Mouse (Mus musculus) right cerebral cortex, adult 18-20 months (tissue): ENCODE measurements around the gene Msh5.
"Not testable (repeated sequence)": the region's sequence is repeated elsewhere in the genome, so short reads cannot be mapped to it uniquely, and the experiment has no call there.

Experiments used
- DNase-seq: peaks from one replicate; pipeline ENCODE4 v3.0.0; 2022; ENCODE audit warnings: mixed read lengths

The Msh5 gene

DNA sequence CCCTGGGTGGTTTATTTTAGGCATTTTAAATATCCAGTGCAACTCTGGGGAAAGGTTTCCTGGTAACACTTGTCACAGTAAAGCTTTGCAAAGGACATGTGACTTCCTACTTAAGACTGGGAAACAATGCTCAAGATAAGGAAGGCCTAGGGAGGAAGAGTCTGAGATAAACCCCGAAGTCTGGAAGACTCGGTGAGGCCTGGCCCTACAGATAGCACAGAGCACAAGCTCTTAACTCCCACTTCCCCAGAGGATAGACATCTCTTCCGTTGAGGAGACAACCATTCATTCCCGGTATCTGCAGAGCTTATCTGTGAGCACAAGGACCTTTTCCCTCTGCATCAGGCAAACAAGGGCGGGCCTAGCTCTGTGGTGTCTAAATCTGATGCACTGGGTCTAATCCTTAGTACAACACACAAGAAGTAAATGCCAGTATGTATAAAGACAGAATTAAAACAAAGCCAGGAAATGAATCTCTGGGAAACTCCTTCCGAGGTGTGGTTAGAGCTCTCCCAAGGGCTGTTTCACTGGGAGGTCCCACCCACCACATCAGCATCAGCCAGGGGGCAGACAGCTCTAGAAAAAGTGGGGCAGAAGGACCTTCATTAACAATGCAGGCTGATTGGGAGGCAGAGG, 24.6 kb downstream of the Msh5 start:
- DNase-seq = no peak

DNA sequence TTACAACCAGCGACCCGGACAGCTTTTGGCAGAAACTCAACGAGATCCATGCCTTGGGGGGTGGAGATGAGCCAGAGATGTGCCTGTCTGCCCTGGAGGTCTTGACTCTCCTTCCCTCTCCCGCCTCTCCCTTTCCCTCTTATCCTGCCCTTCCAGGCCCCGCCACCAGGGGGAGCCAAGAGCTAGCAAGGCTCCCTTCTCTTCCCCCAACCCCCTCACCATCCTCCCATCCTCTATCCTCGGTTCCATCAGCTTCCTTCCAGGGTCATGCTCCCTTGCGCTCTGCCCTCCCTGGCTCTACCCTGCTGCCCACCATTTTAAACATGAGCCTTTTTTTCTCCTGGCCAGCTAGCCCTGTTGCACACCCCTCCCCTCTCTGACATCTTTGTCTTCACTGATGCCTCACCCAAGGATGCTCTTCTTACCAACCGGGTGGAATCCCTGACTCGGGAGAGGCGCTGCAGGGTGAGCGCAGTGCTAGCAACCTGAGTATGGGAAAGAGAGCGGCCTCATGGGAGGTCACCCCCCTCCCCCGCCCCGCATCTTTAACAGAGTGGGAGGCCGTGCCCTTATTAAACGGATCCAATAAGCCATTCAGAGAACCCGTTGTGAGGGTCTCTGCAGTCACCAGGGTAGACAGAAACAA, 25.3 kb downstream of the Msh5 start:
- DNase-seq = peak; percentile 83

DNA sequence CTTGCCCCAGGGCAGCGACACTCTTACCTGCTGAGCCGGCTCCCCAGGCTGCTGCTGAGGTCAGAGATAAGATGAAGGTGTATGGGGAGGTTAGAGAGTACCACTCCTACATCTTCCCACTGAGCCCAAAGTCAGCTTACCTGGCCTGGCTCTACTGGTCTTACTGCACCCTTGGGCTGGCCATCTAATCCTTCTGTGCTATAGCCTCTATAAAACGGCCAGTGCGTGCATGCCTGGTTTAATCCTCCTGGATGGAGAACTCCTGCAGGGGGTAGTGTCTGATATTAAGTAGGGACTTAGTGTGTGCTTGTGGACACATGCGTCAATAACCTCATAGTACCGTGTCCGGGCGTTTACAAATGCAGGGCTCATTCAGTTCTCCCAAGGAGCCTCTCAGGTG, 26.0 kb downstream of the Msh5 start:
- DNase-seq = no peak

GRCm38 (mm10) chr17:35019894-35020293, 26.7 kb downstream of the Msh5 start:
- DNase-seq = no peak

- DNase-seq = no peak
Observed at GRCm38 (mm10) chr17:35018171-35018570, 28.4 kb downstream of the Msh5 start.

GRCm38 (mm10) chr17:35017706-35018030, 28.9 kb downstream of the Msh5 start:
- no peak for DNase-seq

- DNase-seq = no peak
Observed at GRCm38 (mm10) chr17:35016791-35017705, 29.5 kb downstream of the Msh5 start.

GRCm38 (mm10) chr17:35016376-35016775, 30.2 kb downstream of the Msh5 start, which contains the start of gene Vwa7:
TSS of gene Vwa7 (plus strand) at chr17:35016579.
- DNase-seq = no peak

GRCm38 (mm10) chr17:35015296-35015695, 31.2 kb downstream of the Msh5 start:
- no peak for DNase-seq

DNA sequence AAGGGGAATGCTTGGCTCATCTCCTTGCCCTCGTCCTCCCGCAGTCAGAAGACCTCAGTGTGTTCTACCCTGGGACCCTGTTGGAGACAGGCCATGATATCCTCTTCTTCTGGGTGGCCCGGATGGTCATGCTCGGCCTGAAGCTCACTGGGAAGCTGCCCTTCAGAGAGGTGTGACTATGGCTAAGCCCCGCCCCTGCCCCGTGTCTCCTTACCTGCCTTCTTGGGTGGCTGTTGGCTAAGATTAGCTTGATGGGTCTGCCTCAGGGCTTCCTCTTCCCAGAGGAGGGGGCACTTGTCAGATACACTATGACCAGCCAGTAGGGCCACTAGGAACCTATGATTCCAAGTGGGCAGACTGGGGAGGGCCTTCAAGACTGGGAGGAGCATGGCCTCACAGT, 33.3 kb downstream of the Msh5 start:
- no peak for DNase-seq

GRCm38 (mm10) chr17:35012430-35012829, 34.1 kb downstream of the Msh5 start:
- no peak for DNase-seq

DNA sequence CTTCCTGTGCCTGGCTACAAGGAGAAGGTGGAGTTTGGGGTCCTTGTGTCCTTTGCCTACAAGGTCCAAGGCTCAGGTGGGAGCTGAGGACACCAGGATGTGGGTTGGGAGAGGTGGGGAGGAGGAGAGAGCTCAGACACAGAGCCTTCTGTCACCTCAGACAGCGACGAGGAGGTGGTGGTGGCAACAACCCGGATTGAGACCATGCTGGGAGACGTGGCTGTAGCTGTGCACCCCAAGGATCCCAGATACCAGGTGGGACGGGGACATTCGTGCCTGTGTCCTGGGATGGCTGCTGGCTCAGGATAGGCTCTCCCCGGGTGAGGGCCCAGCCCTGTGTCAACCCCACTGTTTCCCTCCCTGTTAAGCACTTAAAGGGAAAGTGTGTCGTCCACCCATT, 35.1 kb downstream of the Msh5 start:
- DNase-seq = no peak

- no peak for DNase-seq
Observed at GRCm38 (mm10) chr17:35009586-35009985, 37.0 kb downstream of the Msh5 start.

DNA sequence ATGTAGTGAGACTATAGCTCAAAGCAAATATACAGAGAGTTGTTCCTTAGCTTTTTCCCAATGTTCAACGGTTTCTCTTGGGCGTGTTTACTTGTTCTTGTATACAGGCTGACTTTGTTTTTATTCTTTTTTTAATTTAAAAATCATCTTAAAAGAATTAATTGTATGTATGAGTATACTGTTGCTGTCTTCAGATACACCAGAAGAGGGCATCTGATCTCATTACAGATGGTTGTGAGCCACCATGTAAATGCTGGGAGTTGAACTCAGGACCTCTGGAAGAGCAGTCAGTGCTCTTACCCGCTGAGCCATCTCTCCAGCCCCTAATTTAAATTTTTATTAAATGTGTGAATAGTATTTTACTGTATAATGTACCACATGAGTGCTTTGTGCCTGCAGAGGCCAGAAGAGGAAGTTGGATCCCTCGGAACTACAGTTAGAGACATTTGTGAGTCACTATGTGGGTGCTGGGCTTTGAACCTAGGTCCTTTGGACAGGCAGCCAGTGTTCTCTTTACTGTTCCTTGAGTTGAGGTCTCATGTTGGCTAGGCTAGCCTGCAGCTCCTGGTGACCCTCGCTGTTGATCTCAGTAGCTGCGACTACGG, 39.1 kb downstream of the Msh5 start:
- no peak for DNase-seq

DNA sequence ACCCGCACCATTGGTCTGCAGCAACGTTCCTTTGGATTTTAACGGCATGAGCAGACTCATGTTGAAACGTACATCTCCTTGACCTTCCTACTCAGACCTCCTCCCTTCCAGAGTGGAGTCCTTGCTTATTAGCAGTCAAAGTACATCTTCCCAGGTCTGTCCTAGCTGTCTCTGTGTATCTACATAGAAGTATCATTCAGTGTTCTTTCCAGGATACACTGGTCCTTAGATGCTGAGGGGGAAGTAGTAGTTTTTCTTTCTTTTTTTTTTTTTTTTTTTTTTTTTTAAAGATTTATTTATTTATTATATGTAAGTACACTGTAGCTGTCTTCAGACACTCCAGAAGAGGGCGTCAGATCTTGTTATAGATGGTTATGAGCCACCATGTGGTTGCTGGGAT, 40.6 kb downstream of the Msh5 start:
- DNase-seq = not testable (repeated sequence)

GRCm38 (mm10) chr17:35005158-35005557, 41.4 kb downstream of the Msh5 start:
- no peak for DNase-seq

GRCm38 (mm10) chr17:35004075-35004717, 42.3 kb downstream of the Msh5 start:
- no peak for DNase-seq

DNA sequence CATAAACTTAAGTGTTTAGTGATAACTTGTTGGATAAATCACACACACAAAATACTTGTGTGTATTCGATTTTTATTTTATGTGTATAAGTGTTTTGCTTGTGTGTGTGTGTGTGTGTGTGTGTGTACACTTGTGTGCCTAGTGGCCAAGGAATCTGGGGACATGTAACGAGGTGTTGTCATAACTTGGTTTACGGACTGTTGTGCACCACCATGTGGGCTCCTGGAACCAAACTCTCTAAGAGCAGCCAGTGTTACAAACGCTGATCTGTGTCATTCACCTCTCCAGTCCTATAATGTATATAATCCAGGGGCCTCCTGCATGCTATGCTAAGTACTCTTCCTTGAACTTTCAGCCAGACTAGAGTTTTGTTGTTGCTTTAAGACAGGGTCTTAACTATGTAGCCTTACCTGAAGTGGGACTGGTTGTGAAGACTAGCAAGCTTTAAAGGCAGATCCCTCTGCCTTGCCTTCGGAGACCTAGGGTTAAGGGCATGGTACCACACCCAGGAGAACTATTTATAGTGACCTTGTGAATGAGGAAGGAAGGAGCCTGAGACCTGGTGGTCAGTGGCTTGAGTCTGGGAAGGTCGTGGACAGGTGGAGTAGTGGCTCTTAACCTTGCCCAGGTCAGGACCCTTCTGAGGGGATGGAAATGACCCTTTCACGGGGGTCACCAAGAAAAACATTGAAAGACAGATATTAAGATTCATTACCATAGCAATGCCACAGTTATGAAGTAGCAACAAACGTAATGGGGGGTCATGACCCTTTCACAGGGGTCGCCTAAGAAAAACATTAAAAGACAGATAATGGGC, 43.3 kb downstream of the Msh5 start:
- no peak for DNase-seq

- no peak for DNase-seq
Observed at GRCm38 (mm10) chr17:35002153-35002865, 44.2 kb downstream of the Msh5 start.

- DNase-seq = peak; percentile 38
Observed at GRCm38 (mm10) chr17:35001452-35002152, 44.9 kb downstream of the Msh5 start.
